Mouse (Mus musculus) midbrain, embryonic 15.5 days (tissue): ENCODE measurements around the gene Rubcnl. TPM values are rescaled to one million over a fixed set of nuclear protein-coding genes. Genes with fewer than 3 reads are reported as not detected.

Experiments
- ATAC-seq: fragments of 200-750 bp; cut with Nextera tagmentation; replicated peaks from 2 replicates; pipeline ENCODE4 v1.8.0; 2017; ENCODE audit warnings: moderate TSS enrichment
- H3K27ac ChIP-seq: fragments of 300-500 bp; sonication (generic); 2 replicates; pipeline ENCODE4 v1.5.1; 2015; ENCODE audit warnings: mild to moderate bottlenecking, inconsistent platforms
- H3K27me3 ChIP-seq: fragments of 300-500 bp; sonication (generic); replicated peaks from 2 replicates; pipeline ENCODE4 v1.6.1; 2015; ENCODE audit warnings: inconsistent platforms
- H3K36me3 ChIP-seq: fragments of 300-500 bp; sonication (generic); replicated peaks from 2 replicates; pipeline ENCODE4 v1.6.1; 2015; ENCODE audit warnings: inconsistent platforms
- H3K4me1 ChIP-seq: fragments of 300-500 bp; sonication (generic); 2 replicates; pipeline ENCODE4 v1.6.1; 2015; ENCODE audit warnings: inconsistent platforms
- H3K4me2 ChIP-seq: fragments of 300-500 bp; sonication (generic); 2 replicates; pipeline ENCODE4 v1.6.1; 2015; ENCODE audit warnings: inconsistent platforms, mild to moderate bottlenecking, moderate library complexity
- H3K4me3 ChIP-seq: fragments of 300-500 bp; sonication (generic); 2 replicates; pipeline ENCODE4 v1.5.1; 2015; ENCODE audit warnings: mild to moderate bottlenecking, inconsistent platforms
- H3K9ac ChIP-seq: fragments of 300-500 bp; sonication (generic); 2 replicates; pipeline ENCODE4 v1.6.1; 2015; ENCODE audit warnings: mild to moderate bottlenecking, inconsistent platforms
- H3K9me3 ChIP-seq: fragments of 300-500 bp; sonication (generic); 2 replicates; pipeline ENCODE4 v1.6.1; 2016; ENCODE audit warnings: inconsistent platforms
- WGBS: fragments of 180-500 bp; shearing (Covaris S2); methylation state at CpG from one replicate; pipeline ENCODE4 v1.1.7; 2015; ENCODE audit warnings: mixed read lengths; 5-methylcytosine and 5-hydroxymethylcytosine counted together
- polyA plus RNA-seq: library from polyadenylated mRNA; unstranded; fragments of >200 nt; fragmentation: Nextera tagmentation; extraction: Ambion mirVana; gene quantifications from 2 replicates; pipeline ENCODE4 v1.2.1, GENCODE M21; 2015

The Rubcnl gene
- polyA plus RNA-seq, 1 experiment from 2014 or later, result 0.06 TPM

GRCm38 (mm10) chr14:75056861-75057431 is 41.1 kb downstream of the Rubcnl start:
- no peak overlapping the region for H3K4me2 ChIP-seq
- WGBS, result 83% methylated on average over 9 of the region's 9 CpGs
- no peak overlapping the region for H3K4me3 ChIP-seq
- no peaks in the 10 kb centered on the region for H3K4me1 ChIP-seq
- H3K9ac ChIP-seq, result no peak overlapping the region
- H3K36me3 ChIP-seq, result no peaks in the 10 kb centered on the region
- ATAC-seq, result no peak
- no peaks in the 10 kb centered on the region for H3K9me3 ChIP-seq
- H3K27me3 ChIP-seq, result no peaks in the 10 kb centered on the region
- H3K27ac ChIP-seq, result no peak overlapping the region

GRCm38 (mm10) chr14:75060562-75060961 is 44.7 kb downstream of the Rubcnl start:
- Histone ChIP-seq H3K27me3 (no peaks in the 10 kb centered on the region), H3K4me1 (no peaks in the 10 kb centered on the region), H3K4me2 (no peak overlapping the region), H3K9ac (no peak overlapping the region), H3K36me3 (no peaks in the 10 kb centered on the region), H3K9me3 (no peaks in the 10 kb centered on the region), H3K4me3 (no peak overlapping the region), H3K27ac (no peak overlapping the region)
- 49% methylated on average over 8 of the region's 8 CpGs for WGBS
- ATAC-seq, result no peak

GRCm38 (mm10) chr14:75063936-75064335 is 48.1 kb downstream of the Rubcnl start:
- 96% methylated on average over 8 of the region's 8 CpGs for WGBS
- Histone ChIP-seq H3K4me3 (no peak overlapping the region), H3K36me3 (no peaks in the 10 kb centered on the region)

GRCm38 (mm10) chr14:75064520-75064919 is 48.7 kb downstream of the Rubcnl start:
- no peaks in the 10 kb centered on the region for H3K4me1 ChIP-seq
- H3K9me3 ChIP-seq, result no peaks in the 10 kb centered on the region
- H3K27ac ChIP-seq, result no peak overlapping the region
- no peak overlapping the region for H3K4me2 ChIP-seq
- H3K9ac ChIP-seq, result no peak overlapping the region
- no peak for ATAC-seq
- H3K4me3 ChIP-seq, result no peak overlapping the region
- no peaks in the 10 kb centered on the region for H3K27me3 ChIP-seq
- no peaks in the 10 kb centered on the region for H3K36me3 ChIP-seq
- WGBS, result 84% methylated on average over 7 of the region's 7 CpGs

More at GRCm38 (mm10) chr14:75063936-75064335, 48.1 kb downstream of the Rubcnl start:
- no peaks in the 10 kb centered on the region for H3K27me3 ChIP-seq
- H3K4me1 ChIP-seq, result no peaks in the 10 kb centered on the region
- no peaks in the 10 kb centered on the region for H3K9me3 ChIP-seq
- no peak overlapping the region for H3K4me2 ChIP-seq
- no peak overlapping the region for H3K27ac ChIP-seq
- ATAC-seq, result no peak
- H3K9ac ChIP-seq, result no peak overlapping the region

GRCm38 (mm10) chr14:75065211-75065610 is 49.4 kb downstream of the Rubcnl start:
- no peaks in the 10 kb centered on the region for H3K9me3 ChIP-seq
- WGBS, result 98% methylated on average over 5 of the region's 5 CpGs
- no peak overlapping the region for H3K27ac ChIP-seq
- H3K27me3 ChIP-seq, result no peaks in the 10 kb centered on the region
- H3K36me3 ChIP-seq, result no peaks in the 10 kb centered on the region
- no peaks in the 10 kb centered on the region for H3K4me1 ChIP-seq
- H3K4me3 ChIP-seq, result no peak overlapping the region
- H3K9ac ChIP-seq, result no peak overlapping the region
- H3K4me2 ChIP-seq, result no peak overlapping the region
- no peak for ATAC-seq

GRCm38 (mm10) chr14:75068430-75069112 is 52.7 kb downstream of the Rubcnl start:
- ATAC-seq, result no peak
- H3K4me1 ChIP-seq, result no peaks in the 10 kb centered on the region
- no peaks in the 10 kb centered on the region for H3K36me3 ChIP-seq
- no peak overlapping the region for H3K27ac ChIP-seq
- H3K9ac ChIP-seq, result no peak overlapping the region
- 92% methylated on average over 19 of the region's 19 CpGs for WGBS
- H3K4me3 ChIP-seq, result no peak overlapping the region
- no peaks in the 10 kb centered on the region for H3K27me3 ChIP-seq
- H3K9me3 ChIP-seq, result no peaks in the 10 kb centered on the region
- no peak overlapping the region for H3K4me2 ChIP-seq

- Histone ChIP-seq H3K4me3 (no peak overlapping the region), H3K4me1 (no peaks in the 10 kb centered on the region), H3K27me3 (no peaks in the 10 kb centered on the region), H3K36me3 (no peaks in the 10 kb centered on the region), H3K27ac (no peak overlapping the region), H3K9me3 (no peaks in the 10 kb centered on the region), H3K9ac (no peak overlapping the region), H3K4me2 (no peak overlapping the region)
- 84% methylated on average over 7 of the region's 7 CpGs for WGBS
- ATAC-seq, result no peak
Observed at GRCm38 (mm10) chr14:75069356-75069979, 53.6 kb downstream of the Rubcnl start.

GRCm38 (mm10) chr14:75071091-75071490 is 55.3 kb downstream of the Rubcnl start:
- H3K27me3 ChIP-seq, result no peaks in the 10 kb centered on the region
- no peaks in the 10 kb centered on the region for H3K36me3 ChIP-seq
- no peak overlapping the region for H3K4me3 ChIP-seq
- H3K4me1 ChIP-seq, result no peaks in the 10 kb centered on the region
- H3K9me3 ChIP-seq, result no peaks in the 10 kb centered on the region
- H3K9ac ChIP-seq, result no peak overlapping the region
- H3K4me2 ChIP-seq, result no peak overlapping the region
- no peak overlapping the region for H3K27ac ChIP-seq
- ATAC-seq, result no peak
- 92% methylated on average over 15 of the region's 15 CpGs for WGBS

GRCm38 (mm10) chr14:75075299-75076180 is 59.7 kb downstream of the Rubcnl start:
- H3K4me1 ChIP-seq, result 0 out of 2 replicates have a peak, but pooled peaks cover 3% of the 10 kb centered on the region
- H3K36me3 ChIP-seq, result no peaks in the 10 kb centered on the region
- no peak overlapping the region for H3K4me3 ChIP-seq
- 60% methylated on average over 10 of the region's 10 CpGs for WGBS
- no peaks in the 10 kb centered on the region for H3K27me3 ChIP-seq
- no peak overlapping the region for H3K9ac ChIP-seq
- H3K9me3 ChIP-seq, result no peaks in the 10 kb centered on the region
- no peak overlapping the region for H3K4me2 ChIP-seq
- no peak for ATAC-seq
- H3K27ac ChIP-seq, result no peak overlapping the region

- H3K9me3 ChIP-seq, result no peaks in the 10 kb centered on the region
- no peak overlapping the region for H3K4me3 ChIP-seq
- 0 out of 2 replicates have a peak, but pooled peaks cover 3% of the 10 kb centered on the region for H3K4me1 ChIP-seq
- H3K27me3 ChIP-seq, result no peaks in the 10 kb centered on the region
- no peaks in the 10 kb centered on the region for H3K36me3 ChIP-seq
- H3K9ac ChIP-seq, result no peak overlapping the region
- no peak overlapping the region for H3K4me2 ChIP-seq
- WGBS, result 55% methylated on average over 6 of the region's 6 CpGs
- ATAC-seq, result no peak
- no peak overlapping the region for H3K27ac ChIP-seq
Observed at GRCm38 (mm10) chr14:75077946-75078345, 62.1 kb downstream of the Rubcnl start.
